Mouse (Mus musculus): ENCODE data around the gene Tenm4. TPM values are rescaled to one million over a fixed set of nuclear protein-coding genes. Genes with fewer than 3 reads are reported as not detected.
A peak's percentile ranks its signal among the peaks of the same experiment; 100 is the strongest.

Tenm4 gene
- polyA plus RNA-seq, 1 experiment from 2014 or later = 37.5 TPM

GRCm38 (mm10) chr7:96392600-96392999, 221.6 kb downstream of the Tenm4 start:
- Histone ChIP-seq H3K4me2 (replicated peaks) (no peak overlapping the region), H3K9me3 (ENCODE audit: control insufficient read depth, low read length) (no peaks in the 10 kb centered on the region), H3K36me3 (replicated peaks; ENCODE audit: control insufficient read depth, insufficient read depth) (no peaks in the 10 kb centered on the region), H3K4me1 (replicated peaks; ENCODE audit: control insufficient read depth, insufficient read depth, low read length) (no peaks in the 10 kb centered on the region), H3K27me3 (ENCODE audit: control insufficient read depth, insufficient read depth, low read length) (no peaks in the 10 kb centered on the region), H3K9ac (no peak overlapping the region), H3K27ac (no peak overlapping the region), H3K4me3 (replicated peaks; ENCODE audit: low read length) (no peak overlapping the region)
- 49% methylated on average over 2 of the region's 2 CpGs for WGBS
- DNase-seq (ENCODE audit: low spot score) = no peak
- ATAC-seq (ENCODE audit: low FRiP score) = no peak

- WGBS = 26% methylated on average over 1 of the region's 1 CpGs
- H3K4me1 ChIP-seq (replicated peaks; ENCODE audit: control insufficient read depth, insufficient read depth, low read length) = no peaks in the 10 kb centered on the region
- no peaks in the 10 kb centered on the region for H3K27me3 ChIP-seq (ENCODE audit: control insufficient read depth, insufficient read depth, low read length)
- no peak overlapping the region for H3K4me3 ChIP-seq (replicated peaks; ENCODE audit: low read length)
- no peaks in the 10 kb centered on the region for H3K9me3 ChIP-seq (ENCODE audit: control insufficient read depth, low read length)
- H3K36me3 ChIP-seq (replicated peaks; ENCODE audit: control insufficient read depth, insufficient read depth) = no peaks in the 10 kb centered on the region
- H3K27ac ChIP-seq = no peak overlapping the region
- no peak overlapping the region for H3K9ac ChIP-seq
- peak; percentile 32; the same call in 1 of the 2 replicates for ATAC-seq (ENCODE audit: low FRiP score)
- H3K4me2 ChIP-seq (replicated peaks) = no peak overlapping the region
- DNase-seq (ENCODE audit: low spot score) = no peak
Measured at GRCm38 (mm10) chr7:96397940-96398339, 226.9 kb downstream of the Tenm4 start.

GRCm38 (mm10) chr7:96400411-96400810, 229.4 kb downstream of the Tenm4 start:
- no peak for DNase-seq (ENCODE audit: low spot score)
- H3K27me3 ChIP-seq (ENCODE audit: control insufficient read depth, insufficient read depth, low read length) = no peaks in the 10 kb centered on the region
- H3K9ac ChIP-seq = no peak overlapping the region
- no peak overlapping the region for H3K27ac ChIP-seq
- WGBS = 18% methylated on average over 11 of the region's 11 CpGs
- peak; percentile 84 for ATAC-seq (ENCODE audit: low FRiP score)
- no peaks in the 10 kb centered on the region for H3K4me1 ChIP-seq (replicated peaks; ENCODE audit: control insufficient read depth, insufficient read depth, low read length)
- no peak overlapping the region for H3K4me2 ChIP-seq (replicated peaks)
- H3K9me3 ChIP-seq (ENCODE audit: control insufficient read depth, low read length) = no peaks in the 10 kb centered on the region
- H3K36me3 ChIP-seq (replicated peaks; ENCODE audit: control insufficient read depth, insufficient read depth) = no peaks in the 10 kb centered on the region
- H3K4me3 ChIP-seq (replicated peaks; ENCODE audit: low read length) = no peak overlapping the region

GRCm38 (mm10) chr7:96406630-96407214, 235.7 kb downstream of the Tenm4 start:
- 68% methylated on average over 8 of the region's 8 CpGs for WGBS
- H3K9ac ChIP-seq = no peak overlapping the region
- no peaks in the 10 kb centered on the region for H3K27me3 ChIP-seq (ENCODE audit: control insufficient read depth, insufficient read depth, low read length)
- H3K36me3 ChIP-seq (replicated peaks; ENCODE audit: control insufficient read depth, insufficient read depth) = no peaks in the 10 kb centered on the region
- ATAC-seq (ENCODE audit: low FRiP score) (no peak), DNase-seq (ENCODE audit: low spot score) (no peak)
- H3K4me1 ChIP-seq (replicated peaks; ENCODE audit: control insufficient read depth, insufficient read depth, low read length) = peaks cover 8% of the 10 kb centered on the region; the same call in 1 of the 2 replicates
- no peak overlapping the region for H3K27ac ChIP-seq
- no peaks in the 10 kb centered on the region for H3K9me3 ChIP-seq (ENCODE audit: control insufficient read depth, low read length)
- H3K4me3 ChIP-seq (replicated peaks; ENCODE audit: low read length) = no peak overlapping the region
- H3K4me2 ChIP-seq (replicated peaks) = no peak overlapping the region

GRCm38 (mm10) chr7:96408161-96408889, 237.3 kb downstream of the Tenm4 start:
- no peak for DNase-seq (ENCODE audit: low spot score)
- Histone ChIP-seq H3K4me3 (replicated peaks; ENCODE audit: low read length) (no peak overlapping the region), H3K4me2 (replicated peaks) (no peak overlapping the region), H3K9me3 (ENCODE audit: control insufficient read depth, low read length) (no peaks in the 10 kb centered on the region), H3K9ac (no peak overlapping the region), H3K36me3 (replicated peaks; ENCODE audit: control insufficient read depth, insufficient read depth) (no peaks in the 10 kb centered on the region), H3K27ac (no peak overlapping the region), H3K4me1 (replicated peaks; ENCODE audit: control insufficient read depth, insufficient read depth, low read length) (peaks cover 8% of the 10 kb centered on the region; the same call in 1 of the 2 replicates), H3K27me3 (ENCODE audit: control insufficient read depth, insufficient read depth, low read length) (no peaks in the 10 kb centered on the region)
- ATAC-seq (ENCODE audit: low FRiP score) = no peak
- WGBS = 49% methylated on average over 6 of the region's 6 CpGs

- Histone ChIP-seq H3K4me2 (replicated peaks) (no peak overlapping the region), H3K27me3 (ENCODE audit: control insufficient read depth, insufficient read depth, low read length) (no peaks in the 10 kb centered on the region), H3K27ac (no peak overlapping the region), H3K9ac (no peak overlapping the region), H3K4me1 (replicated peaks; ENCODE audit: control insufficient read depth, insufficient read depth, low read length) (peaks cover 19% of the 10 kb centered on the region; the same call in 1 of the 2 replicates), H3K36me3 (replicated peaks; ENCODE audit: control insufficient read depth, insufficient read depth) (no peaks in the 10 kb centered on the region), H3K9me3 (ENCODE audit: control insufficient read depth, low read length) (no peaks in the 10 kb centered on the region), H3K4me3 (replicated peaks; ENCODE audit: low read length) (no peak overlapping the region)
- DNase-seq (ENCODE audit: low spot score) (no peak), ATAC-seq (ENCODE audit: low FRiP score) (no peak)
- 58% methylated on average over 11 of the region's 11 CpGs for WGBS
Measured at GRCm38 (mm10) chr7:96409323-96409880, 238.4 kb downstream of the Tenm4 start.

- H3K27me3 ChIP-seq (ENCODE audit: control insufficient read depth, insufficient read depth, low read length) = no peaks in the 10 kb centered on the region
- peaks cover 32% of the 10 kb centered on the region for H3K4me1 ChIP-seq (replicated peaks; ENCODE audit: control insufficient read depth, insufficient read depth, low read length)
- H3K27ac ChIP-seq = peak overlapping the region; percentile 40; the same call in 1 of the 2 replicates
- no peak overlapping the region for H3K9ac ChIP-seq
- no peaks in the 10 kb centered on the region for H3K36me3 ChIP-seq (replicated peaks; ENCODE audit: control insufficient read depth, insufficient read depth)
- DNase-seq (ENCODE audit: low spot score) (no peak), ATAC-seq (ENCODE audit: low FRiP score) (peak; percentile 12; the same call in 1 of the 2 replicates)
- no peak overlapping the region for H3K4me2 ChIP-seq (replicated peaks)
- H3K4me3 ChIP-seq (replicated peaks; ENCODE audit: low read length) = no peak overlapping the region
- 50% methylated on average over 1 of the region's 1 CpGs for WGBS
- H3K9me3 ChIP-seq (ENCODE audit: control insufficient read depth, low read length) = no peaks in the 10 kb centered on the region
Measured at GRCm38 (mm10) chr7:96413822-96414221, 242.8 kb downstream of the Tenm4 start.

GRCm38 (mm10) chr7:96414290-96415055, 243.4 kb downstream of the Tenm4 start:
- peaks cover 32% of the 10 kb centered on the region for H3K4me1 ChIP-seq (replicated peaks; ENCODE audit: control insufficient read depth, insufficient read depth, low read length)
- DNase-seq (ENCODE audit: low spot score) (no peak), ATAC-seq (ENCODE audit: low FRiP score) (peak; percentile 59)
- H3K27me3 ChIP-seq (ENCODE audit: control insufficient read depth, insufficient read depth, low read length) = no peaks in the 10 kb centered on the region
- peak overlapping the region; percentile 40; the same call in 1 of the 2 replicates for H3K27ac ChIP-seq
- no peak overlapping the region for H3K4me3 ChIP-seq (replicated peaks; ENCODE audit: low read length)
- WGBS = 54% methylated on average over 9 of the region's 9 CpGs
- 0 out of 2 replicates have a peak overlapping the region, but pooled peaks have one; percentile 13 for H3K9ac ChIP-seq
- no peaks in the 10 kb centered on the region for H3K9me3 ChIP-seq (ENCODE audit: control insufficient read depth, low read length)
- H3K4me2 ChIP-seq (replicated peaks) = no peak overlapping the region
- no peaks in the 10 kb centered on the region for H3K36me3 ChIP-seq (replicated peaks; ENCODE audit: control insufficient read depth, insufficient read depth)
